Mouse (Mus musculus): ENCODE measurements around the gene Reep3. TPM values are rescaled to one million over a fixed set of nuclear protein-coding genes. Genes with fewer than 3 reads are reported as not detected.
A peak's percentile ranks its signal among the peaks of the same experiment; 100 is the strongest.
"Not testable (repeated sequence)": the region's sequence is repeated elsewhere in the genome, so short reads cannot be mapped to it uniquely, and the experiment has no call there.

The Reep3 gene
- polyA plus RNA-seq, 1 experiment from 2014 or later = 34.5 TPM

DNA sequence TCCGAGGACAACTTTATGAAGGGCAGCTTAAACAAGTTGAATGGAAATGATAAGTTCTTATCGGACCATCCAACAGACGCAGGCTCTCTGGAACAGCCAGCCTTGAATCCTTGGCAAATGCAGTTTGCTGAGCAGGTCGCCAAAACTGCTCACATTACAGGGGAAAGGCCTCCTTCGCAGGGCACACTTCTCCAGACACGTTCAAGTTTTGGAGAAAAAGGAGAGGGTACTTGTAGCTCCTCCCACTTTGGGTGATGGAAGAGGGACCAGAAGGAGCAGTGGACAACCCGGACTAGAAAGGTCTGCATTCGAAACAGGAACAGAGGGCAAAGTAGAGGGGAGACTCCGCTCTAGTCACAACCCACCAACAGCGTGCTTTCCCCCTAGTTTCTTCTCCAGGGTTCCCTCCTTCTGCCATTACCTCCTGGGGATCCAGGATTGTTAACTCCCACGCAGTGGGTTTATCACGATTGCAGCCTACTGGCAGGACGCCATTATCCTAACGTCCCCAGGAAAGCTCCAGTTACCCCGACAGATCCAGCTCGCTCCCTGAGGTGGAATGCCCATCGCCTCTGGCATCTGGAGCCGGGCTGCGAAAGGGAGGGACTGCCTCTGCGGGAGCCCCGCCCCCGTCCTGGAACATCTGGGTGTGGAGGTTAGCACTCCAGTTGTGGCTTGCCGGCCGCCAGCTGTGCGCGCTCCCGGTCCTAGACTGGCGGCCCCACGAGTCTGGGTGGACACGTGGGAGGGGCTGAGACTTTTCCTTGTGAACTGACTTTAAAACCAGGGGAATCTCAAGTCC lies 94.3 kb downstream of the Reep3 start:
- Histone ChIP-seq H3K4me3 (replicated peaks) (peak overlapping the region; percentile 35), H3K9ac (replicated peaks) (peak overlapping the region; percentile 41), H3K4me1 (peaks cover 32% of the 10 kb centered on the region), H3K36me3 (no peaks in the 10 kb centered on the region), H3K4me2 (peak overlapping the region; percentile 64), H3K27ac (replicated peaks) (peak overlapping the region; percentile 63), H3K9me3 (replicated peaks) (no peaks in the 10 kb centered on the region), H3K27me3 (replicated peaks) (no peaks in the 10 kb centered on the region)
- ATAC-seq (ENCODE audit: low FRiP score) = peak; percentile 16; the same call in 1 of the 2 replicates
- WGBS = 11% methylated on average over 30 of the region's 30 CpGs

DNA sequence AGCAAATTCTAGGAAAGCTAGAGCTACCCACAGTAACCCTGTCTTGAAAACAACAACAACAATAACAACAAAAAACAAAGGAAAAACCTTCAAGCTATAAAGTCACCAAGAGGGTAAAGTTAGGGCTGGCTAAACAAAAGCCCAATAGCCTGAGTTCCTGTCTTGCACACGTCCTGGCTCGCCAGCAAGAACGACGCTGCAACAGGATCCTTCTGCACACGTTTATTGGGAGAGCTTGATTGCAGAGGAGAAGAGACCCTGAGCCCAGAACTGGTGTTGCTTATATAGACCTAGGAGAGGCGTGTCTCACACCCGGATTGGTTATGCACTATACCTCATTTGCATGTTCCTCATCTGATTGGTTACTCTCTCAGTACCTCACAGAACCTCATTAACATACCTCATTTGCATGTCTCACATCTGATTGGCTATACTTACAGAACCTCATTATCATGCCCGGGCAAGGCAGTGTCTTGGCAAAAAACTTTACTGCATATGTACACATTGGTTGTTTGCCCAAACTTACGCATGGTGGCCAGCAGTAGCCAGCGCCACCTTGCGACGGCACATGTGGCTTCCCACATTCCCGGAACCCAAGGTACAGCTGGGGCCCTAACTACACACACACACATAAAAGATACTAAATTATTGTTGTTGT lies 95.7 kb downstream of the Reep3 start:
- H3K9me3 ChIP-seq (replicated peaks); H3K27me3 ChIP-seq (replicated peaks); H3K4me2 ChIP-seq; H3K4me3 ChIP-seq (replicated peaks); H3K36me3 ChIP-seq; H3K27ac ChIP-seq (replicated peaks); ATAC-seq (ENCODE audit: low FRiP score); H3K9ac ChIP-seq (replicated peaks): not testable (repeated sequence)
- H3K4me1 ChIP-seq = peaks cover 32% of the 10 kb centered on the region
- 93% methylated on average over 13 of the region's 13 CpGs for WGBS

DNA sequence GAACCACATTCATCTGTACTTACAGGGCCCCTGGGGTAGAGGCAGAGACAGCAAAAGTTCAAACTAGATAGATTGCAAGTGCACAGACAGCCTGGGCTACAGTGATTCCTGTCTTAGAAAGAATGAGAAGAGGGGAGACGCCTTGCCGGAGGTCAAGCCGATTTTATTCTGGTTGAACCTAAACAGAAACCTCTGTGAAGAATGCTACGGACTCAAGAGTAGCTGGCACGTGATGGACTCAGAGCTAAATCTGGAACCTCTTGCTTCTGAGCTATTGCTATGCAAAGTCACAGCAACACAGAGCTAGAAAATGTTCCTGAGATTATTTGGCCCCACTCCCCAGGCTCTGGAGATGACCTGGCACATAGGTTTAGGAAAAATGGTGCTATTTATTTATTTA lies 96.6 kb downstream of the Reep3 start:
- Histone ChIP-seq H3K4me1 (peaks cover 32% of the 10 kb centered on the region), H3K36me3 (no peaks in the 10 kb centered on the region), H3K4me3 (replicated peaks) (no peak overlapping the region), H3K27me3 (replicated peaks) (no peaks in the 10 kb centered on the region), H3K4me2 (no peak overlapping the region), H3K27ac (replicated peaks) (no peak overlapping the region), H3K9me3 (replicated peaks) (no peaks in the 10 kb centered on the region), H3K9ac (replicated peaks) (no peak overlapping the region)
- WGBS = 96% methylated on average over 5 of the region's 5 CpGs
- ATAC-seq (ENCODE audit: low FRiP score) = no peak

DNA sequence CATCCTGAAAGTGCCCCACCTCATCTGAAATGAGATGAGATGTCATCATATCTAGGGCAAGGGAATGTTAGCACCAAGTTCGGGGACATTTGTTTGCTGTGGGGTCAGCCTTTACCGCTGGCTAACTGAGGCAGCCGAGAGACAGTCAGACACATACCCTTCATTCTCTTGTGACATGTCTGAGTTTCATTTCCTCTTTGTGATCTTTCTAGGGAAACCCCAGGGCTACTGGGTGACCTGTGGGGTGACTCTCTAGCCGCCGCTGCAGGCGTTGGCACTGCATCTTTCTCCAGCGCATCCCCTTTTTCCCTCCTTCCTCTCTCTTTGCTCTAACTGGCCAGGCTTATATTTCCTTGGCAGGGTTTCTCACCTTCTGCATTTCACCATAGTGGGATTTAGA lies 98.0 kb downstream of the Reep3 start:
- no peak overlapping the region for H3K4me2 ChIP-seq
- H3K36me3 ChIP-seq = no peaks in the 10 kb centered on the region
- H3K9ac ChIP-seq (replicated peaks) = no peak overlapping the region
- no peaks in the 10 kb centered on the region for H3K27me3 ChIP-seq (replicated peaks)
- peaks cover 28% of the 10 kb centered on the region for H3K4me1 ChIP-seq
- no peak overlapping the region for H3K4me3 ChIP-seq (replicated peaks)
- no peak for ATAC-seq (ENCODE audit: low FRiP score)
- H3K9me3 ChIP-seq (replicated peaks) = no peaks in the 10 kb centered on the region
- 95% methylated on average over 7 of the region's 7 CpGs for WGBS
- no peak overlapping the region for H3K27ac ChIP-seq (replicated peaks)

DNA sequence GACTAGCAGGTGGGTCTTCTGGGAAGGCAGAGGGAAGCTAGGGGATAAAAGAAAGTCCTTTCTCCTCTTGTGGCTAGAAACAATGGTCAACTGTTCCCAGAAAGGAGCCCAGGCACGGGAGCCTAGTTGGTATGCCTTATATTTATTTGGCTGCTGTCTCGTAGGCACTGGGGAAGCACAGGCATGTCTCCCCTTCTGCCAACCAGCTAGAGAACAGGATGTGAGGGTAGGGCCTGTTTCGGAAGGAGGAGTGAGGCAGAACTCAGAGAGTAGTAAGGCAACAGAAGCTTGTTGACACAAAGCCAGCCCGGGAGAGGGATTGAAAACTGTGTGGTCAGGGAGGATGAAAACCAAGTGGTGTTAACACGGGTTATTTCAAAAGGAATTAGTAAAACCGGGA lies 101.6 kb downstream of the Reep3 start:
- 52% methylated on average over 6 of the region's 6 CpGs for WGBS

DNA sequence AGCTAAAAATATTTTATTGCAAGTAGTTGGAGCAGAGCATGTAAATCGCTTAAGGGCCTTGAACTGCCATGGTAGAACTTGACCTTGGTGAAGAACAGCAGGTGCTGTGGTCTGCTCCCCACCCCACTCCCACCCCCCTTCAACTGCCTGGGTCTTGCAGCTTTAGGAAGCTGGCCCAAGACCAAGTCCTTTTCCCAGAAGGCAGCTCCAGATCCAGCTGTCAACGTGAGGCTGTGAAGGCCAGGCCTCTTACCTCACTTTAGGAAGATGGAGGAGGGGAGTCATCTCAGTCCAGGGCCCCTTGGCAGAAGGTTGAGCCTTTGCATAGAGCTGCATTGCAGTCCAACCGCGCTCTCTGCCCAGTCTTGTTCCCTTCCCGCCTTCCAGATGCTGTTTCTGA lies 102.3 kb downstream of the Reep3 start:
- Histone ChIP-seq H3K4me2 (no peak overlapping the region), H3K9me3 (replicated peaks) (no peaks in the 10 kb centered on the region), H3K4me3 (replicated peaks) (no peak overlapping the region), H3K36me3 (no peaks in the 10 kb centered on the region), H3K9ac (replicated peaks) (no peak overlapping the region), H3K27ac (replicated peaks) (no peak overlapping the region), H3K27me3 (replicated peaks) (no peaks in the 10 kb centered on the region), H3K4me1 (peaks cover 11% of the 10 kb centered on the region)
- 69% methylated on average over 5 of the region's 5 CpGs for WGBS
- ATAC-seq (ENCODE audit: low FRiP score) = no peak

More for the DNA sequence above, 101.6 kb downstream of the Reep3 start:
- Histone ChIP-seq H3K9ac (replicated peaks) (no peak overlapping the region), H3K4me3 (replicated peaks) (no peak overlapping the region), H3K27ac (replicated peaks) (peak overlapping the region; percentile 30; the same call in 1 of the 2 replicates), H3K4me1 (peaks cover 11% of the 10 kb centered on the region), H3K36me3 (no peaks in the 10 kb centered on the region), H3K9me3 (replicated peaks) (no peaks in the 10 kb centered on the region), H3K4me2 (no peak overlapping the region), H3K27me3 (replicated peaks) (no peaks in the 10 kb centered on the region)
- ATAC-seq (ENCODE audit: low FRiP score) = no peak

DNA sequence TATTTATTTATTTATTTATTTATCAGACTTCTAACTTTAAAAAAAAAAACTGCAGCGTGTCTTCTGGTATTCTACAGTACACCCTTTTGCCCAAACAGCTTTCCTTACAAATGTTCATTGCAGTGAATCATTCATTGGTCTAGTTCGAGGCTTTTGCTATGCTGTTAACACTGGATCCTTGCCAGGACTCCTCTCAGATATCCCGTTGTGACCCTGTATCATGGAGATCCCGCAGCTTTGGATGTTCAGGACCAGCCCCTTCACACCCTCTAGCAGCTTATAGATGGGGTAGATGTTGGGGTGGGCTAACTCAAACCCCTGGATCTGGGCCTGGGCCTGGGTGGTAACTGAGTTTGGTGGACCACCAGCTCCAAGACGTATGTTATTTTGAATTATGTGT lies 104.2 kb downstream of the Reep3 start:
- 61% methylated on average over 5 of the region's 5 CpGs for WGBS
- Histone ChIP-seq H3K27me3 (replicated peaks) (no peaks in the 10 kb centered on the region), H3K27ac (replicated peaks) (no peak overlapping the region), H3K9ac (replicated peaks) (no peak overlapping the region), H3K4me1 (peaks cover 11% of the 10 kb centered on the region), H3K9me3 (replicated peaks) (no peaks in the 10 kb centered on the region), H3K36me3 (no peaks in the 10 kb centered on the region), H3K4me3 (replicated peaks) (no peak overlapping the region), H3K4me2 (no peak overlapping the region)
- ATAC-seq (ENCODE audit: low FRiP score) = no peak

DNA sequence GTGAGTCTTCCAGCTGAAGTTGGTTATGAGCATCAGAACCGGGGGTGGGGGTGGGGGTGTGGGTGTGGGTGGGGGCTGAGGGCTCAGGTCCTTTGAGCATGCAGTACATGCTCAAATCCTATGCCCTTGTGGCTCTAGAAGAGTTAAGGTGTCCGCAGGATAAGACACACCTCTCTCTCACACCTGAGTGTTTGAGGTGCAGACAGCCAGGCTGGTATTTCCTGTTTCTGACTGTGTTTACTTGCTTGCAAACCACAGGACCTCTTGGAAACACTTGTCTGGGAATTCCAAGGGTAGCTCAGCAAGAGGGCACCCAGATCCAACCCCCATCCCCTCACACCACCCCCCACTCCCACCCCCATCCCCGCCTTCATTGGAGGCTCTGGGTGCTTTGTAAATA lies 106.2 kb downstream of the Reep3 start:
- no peaks in the 10 kb centered on the region for H3K36me3 ChIP-seq
- no peak overlapping the region for H3K9ac ChIP-seq (replicated peaks)
- no peak overlapping the region for H3K4me2 ChIP-seq
- H3K4me3 ChIP-seq (replicated peaks) = no peak overlapping the region
- no peaks in the 10 kb centered on the region for H3K27me3 ChIP-seq (replicated peaks)
- no peak overlapping the region for H3K27ac ChIP-seq (replicated peaks)
- 92% methylated on average over 3 of the region's 3 CpGs for WGBS
- H3K4me1 ChIP-seq = peaks cover 11% of the 10 kb centered on the region
- ATAC-seq (ENCODE audit: low FRiP score) = no peak
- H3K9me3 ChIP-seq (replicated peaks) = no peaks in the 10 kb centered on the region

DNA sequence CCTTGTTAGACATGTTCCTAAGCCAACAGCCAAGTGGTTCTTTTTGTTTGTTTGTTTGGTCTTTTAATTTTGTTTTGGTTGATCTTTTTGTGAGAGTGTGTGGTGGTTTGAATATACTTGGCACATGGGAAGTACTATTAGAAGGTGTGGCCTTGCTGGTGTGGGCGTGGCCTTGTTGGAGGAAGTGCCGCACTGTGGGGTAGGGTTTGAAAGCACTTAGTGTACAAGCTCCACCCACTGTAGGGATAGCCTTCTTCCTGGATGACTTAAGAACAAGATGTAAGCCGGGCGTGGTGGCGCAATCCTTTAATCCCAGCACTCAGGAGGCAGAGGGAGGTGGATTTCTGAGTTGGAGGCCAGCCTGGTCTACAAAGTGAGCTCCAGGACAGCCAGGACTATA lies 113.7 kb downstream of the Reep3 start:
- no peaks in the 10 kb centered on the region for H3K27me3 ChIP-seq (replicated peaks)
- H3K27ac ChIP-seq (replicated peaks) = no peak overlapping the region
- H3K4me1 ChIP-seq = no peaks in the 10 kb centered on the region
- H3K4me3 ChIP-seq (replicated peaks) = no peak overlapping the region
- no peaks in the 10 kb centered on the region for H3K9me3 ChIP-seq (replicated peaks)
- 95% methylated on average over 5 of the region's 5 CpGs for WGBS
- ATAC-seq (ENCODE audit: low FRiP score) = no peak
- H3K36me3 ChIP-seq = no peaks in the 10 kb centered on the region
- no peak overlapping the region for H3K4me2 ChIP-seq
- no peak overlapping the region for H3K9ac ChIP-seq (replicated peaks)

DNA sequence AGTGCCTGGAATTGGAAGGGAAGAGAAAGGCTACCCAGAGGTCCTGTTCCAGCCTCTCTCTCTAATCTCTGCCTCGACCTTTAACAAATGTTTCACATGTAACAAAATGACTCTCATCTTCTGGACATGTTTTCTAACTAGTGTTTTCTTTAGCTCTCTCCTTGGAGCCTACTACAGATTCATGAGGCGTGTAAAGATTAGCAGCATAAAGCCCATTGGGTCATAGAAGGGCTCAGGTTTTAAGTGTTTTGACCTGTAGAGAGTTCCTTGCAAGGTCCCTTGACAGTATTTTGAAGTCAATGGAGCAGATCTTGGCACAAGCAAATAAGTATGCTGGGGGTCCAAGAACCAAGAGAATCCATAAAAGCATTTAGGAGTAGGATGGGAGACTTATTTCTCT lies 118.5 kb downstream of the Reep3 start:
- no peak overlapping the region for H3K4me2 ChIP-seq
- H3K36me3 ChIP-seq = no peaks in the 10 kb centered on the region
- no peaks in the 10 kb centered on the region for H3K9me3 ChIP-seq (replicated peaks)
- WGBS = 78% methylated on average over 2 of the region's 2 CpGs
- H3K4me3 ChIP-seq (replicated peaks) = no peak overlapping the region
- H3K27ac ChIP-seq (replicated peaks) = no peak overlapping the region
- no peaks in the 10 kb centered on the region for H3K4me1 ChIP-seq
- ATAC-seq (ENCODE audit: low FRiP score) = no peak
- H3K27me3 ChIP-seq (replicated peaks) = no peaks in the 10 kb centered on the region
- no peak overlapping the region for H3K9ac ChIP-seq (replicated peaks)

DNA sequence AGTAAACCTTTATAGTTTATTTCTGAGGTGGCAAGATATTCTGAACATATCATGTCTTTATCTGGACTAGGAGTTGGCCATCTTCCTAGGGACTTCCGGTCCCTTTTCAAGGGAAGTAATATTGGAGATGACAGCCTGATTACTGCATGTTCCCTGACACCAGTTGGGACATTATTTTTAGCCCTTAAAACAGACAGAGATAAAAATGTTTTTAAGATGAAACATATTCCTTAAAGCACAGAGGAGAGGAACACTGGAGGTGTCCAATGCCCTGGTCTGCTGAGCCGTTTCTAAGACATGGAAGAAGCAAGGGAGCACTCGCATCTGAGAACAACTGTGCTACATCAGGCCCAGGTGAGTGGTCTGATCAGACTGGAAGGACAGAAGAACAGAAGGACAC lies 119.7 kb downstream of the Reep3 start:
- Histone ChIP-seq H3K27me3 (replicated peaks) (no peaks in the 10 kb centered on the region), H3K27ac (replicated peaks) (no peak overlapping the region), H3K4me2 (no peak overlapping the region), H3K9ac (replicated peaks) (no peak overlapping the region), H3K4me1 (no peaks in the 10 kb centered on the region), H3K36me3 (no peaks in the 10 kb centered on the region), H3K9me3 (replicated peaks) (no peaks in the 10 kb centered on the region), H3K4me3 (replicated peaks) (no peak overlapping the region)
- ATAC-seq (ENCODE audit: low FRiP score) = no peak
- WGBS = 96% methylated on average over 3 of the region's 3 CpGs

DNA sequence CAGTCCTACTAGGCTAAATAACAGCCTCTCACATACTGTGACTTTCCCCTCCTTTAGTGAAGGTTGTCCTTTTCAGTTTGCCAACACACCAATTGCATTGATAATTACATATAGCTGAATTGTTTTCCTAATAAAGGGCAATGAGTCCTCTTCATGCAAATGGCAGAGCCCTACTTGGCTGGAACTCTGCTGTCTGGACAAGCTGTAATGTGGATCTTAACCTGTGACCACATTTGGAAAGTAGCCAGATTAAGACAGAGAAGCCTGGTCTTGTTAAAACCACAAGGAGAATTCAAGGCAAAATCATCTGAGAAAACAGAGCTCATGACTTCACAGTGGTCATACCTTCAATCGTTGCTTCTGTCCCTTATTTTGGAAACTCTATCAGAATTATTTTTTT lies 121.3 kb downstream of the Reep3 start:
- Histone ChIP-seq H3K4me2 (no peak overlapping the region), H3K36me3 (no peaks in the 10 kb centered on the region), H3K9ac (replicated peaks) (no peak overlapping the region), H3K27me3 (replicated peaks) (no peaks in the 10 kb centered on the region), H3K4me3 (replicated peaks) (no peak overlapping the region), H3K9me3 (replicated peaks) (no peaks in the 10 kb centered on the region), H3K4me1 (no peaks in the 10 kb centered on the region), H3K27ac (replicated peaks) (no peak overlapping the region)
- ATAC-seq (ENCODE audit: low FRiP score) = no peak
- 85% methylated on average over 1 of the region's 1 CpGs for WGBS
